Comparison of ENCODE assay signal across 29 mouse cellular contexts in genomic region chr17:35303756-35304350, GRCm38 (mm10). TPM values are rescaled to one million over a fixed set of nuclear protein-coding genes. Genes with fewer than 3 reads are reported as not detected.
DNase-seq lines count a peak whose midpoint lies in the region; ATAC-seq and TF ChIP-seq lines count a peak whose summit lies in the region.
"Had no signal": no experiment of that assay in that cellular context is flagged by ENCODE, and none has a peak within 500 bp of the region (broad histone marks: within the 10 kb centered on the region; RNA-seq: fewer than 3 reads in every experiment).

No protein-coding gene starts in this region.

- peak; percentile 65 for ATAC-seq in intestine, postnatal 0 days
- peak; percentile 25; the same call in 1 of the 2 replicates for ATAC-seq in liver, embryonic 15.5 days (ENCODE audit: insufficient read depth)
- ATAC-seq: CD4-positive, CD25-positive, alpha-beta regulatory T cell, adult 4 months; forebrain, embryonic 15.5 days; hindbrain, embryonic 16.5 days; midbrain, embryonic 16.5 days; Patski had no signal

- no peak overlapping the region for H3K9ac ChIP-seq in intestine, postnatal 0 days (ENCODE audit: low read depth, low read length)
- H3K9ac ChIP-seq in liver, embryonic 15.5 days: no peak overlapping the region
- H3K9ac ChIP-seq: embryonic facial prominence, embryonic 12.5 days; forebrain, embryonic 15.5 days; heart, embryonic 15.5 days had no signal

- no peak overlapping the region for H3K27ac ChIP-seq in heart, embryonic 10.5 days
- H3K27ac ChIP-seq in intestine, postnatal 0 days (ENCODE audit: low read depth, low read length): no peak overlapping the region
- H3K27ac ChIP-seq in liver, embryonic 15.5 days (replicated peaks): no peak overlapping the region
- H3K27ac ChIP-seq: embryonic facial prominence, embryonic 12.5 days; forebrain, embryonic 15.5 days; heart, embryonic 15.5 days; limb, embryonic 10.5 days had no signal

- no peak overlapping the region for H3K4me2 ChIP-seq in intestine, postnatal 0 days (replicated peaks; ENCODE audit: low read depth)
- no peak overlapping the region for H3K4me2 ChIP-seq in liver, embryonic 15.5 days
- H3K4me2 ChIP-seq: embryonic facial prominence, embryonic 12.5 days; forebrain, embryonic 15.5 days; heart, embryonic 15.5 days had no signal

- no peaks in the 10 kb centered on the region for H3K9me3 ChIP-seq in heart, embryonic 10.5 days
- H3K9me3 ChIP-seq in intestine, postnatal 0 days (ENCODE audit: control insufficient read depth): no peaks in the 10 kb centered on the region
- H3K9me3 ChIP-seq in liver, embryonic 15.5 days (replicated peaks): no peaks in the 10 kb centered on the region
- H3K9me3 ChIP-seq: forebrain, embryonic 15.5 days; heart, embryonic 15.5 days; limb, embryonic 10.5 days had no signal

- peaks cover 29% of the 10 kb centered on the region for H3K27me3 ChIP-seq in heart, embryonic 10.5 days (ENCODE audit: insufficient read depth, poor library complexity, severe bottlenecking)
- H3K27me3 ChIP-seq in intestine, postnatal 0 days (replicated peaks; ENCODE audit: control insufficient read depth, insufficient read depth, low read length): no peaks in the 10 kb centered on the region
- 0 out of 2 replicates have a peak, but pooled peaks cover 6% of the 10 kb centered on the region for H3K27me3 ChIP-seq in liver, embryonic 15.5 days
- H3K27me3 ChIP-seq: embryonic facial prominence, embryonic 12.5 days had no signal

- TF ChIP-seq CTCF in intestine, postnatal 0 days (IDR thresholded peaks at IDR 0.05; ENCODE audit: low read depth): peak; percentile 35; the same call in 1 of the 2 replicates

- peak; percentile 72 for DNase-seq in heart, embryonic 10.5 days (ENCODE audit: low spot score)
- DNase-seq in heart, adult 18-20 months: no peak
- DNase-seq in adrenal gland, adult 2 months: peak; percentile 86
- no peak for DNase-seq in urinary bladder, postnatal 36 days (ENCODE audit: low spot score in 2 of 2)
- DNase-seq in gastrocnemius, adult 8-10 months (ENCODE audit: low spot score in 2 of 2): no peak
- DNase-seq in spleen, adult 18-20 months: no peak
- DNase-seq: cerebellum, adult 9-11 months; gastrocnemius, postnatal 36 days; heart, postnatal 4 days; kidney, adult 8-10 months; layer of hippocampus, adult 9-11 months; lung, adult 2 months; right cerebral cortex, adult 18-20 months; thymus, adult 18-20 months had no signal

- WGBS in heart, embryonic 10.5 days: 81% methylated on average over 10 of the region's 10 CpGs
- WGBS in intestine, postnatal 0 days: 83% methylated on average over 10 of the region's 10 CpGs
- WGBS in liver, embryonic 15.5 days (ENCODE audit: insufficient replicate concordance): 55% methylated on average over 10 of the region's 10 CpGs

- no peak overlapping the region for H3K4me3 ChIP-seq in heart, embryonic 10.5 days
- H3K4me3 ChIP-seq in intestine, postnatal 0 days (ENCODE audit: low read depth, low read length): no peak overlapping the region
- no peak overlapping the region for H3K4me3 ChIP-seq in liver, embryonic 15.5 days (replicated peaks)
- H3K4me3 ChIP-seq: embryonic facial prominence, embryonic 12.5 days; erythroblast, embryonic 14.5 days; forebrain, embryonic 15.5 days; heart, embryonic 15.5 days; limb, embryonic 10.5 days had no signal

- H3K36me3 ChIP-seq in heart, embryonic 10.5 days: no peaks in the 10 kb centered on the region
- no peaks in the 10 kb centered on the region for H3K36me3 ChIP-seq in intestine, postnatal 0 days (ENCODE audit: control insufficient read depth, insufficient read depth)
- no peaks in the 10 kb centered on the region for H3K36me3 ChIP-seq in liver, embryonic 15.5 days (replicated peaks)
- H3K36me3 ChIP-seq: embryonic facial prominence, embryonic 12.5 days; forebrain, embryonic 15.5 days; heart, embryonic 15.5 days; limb, embryonic 10.5 days had no signal

- 0 out of 2 replicates have a peak, but pooled peaks cover 5% of the 10 kb centered on the region for H3K4me1 ChIP-seq in heart, embryonic 10.5 days
- H3K4me1 ChIP-seq in intestine, postnatal 0 days (replicated peaks; ENCODE audit: control insufficient read depth, insufficient read depth, low read length): no peaks in the 10 kb centered on the region
- no peaks in the 10 kb centered on the region for H3K4me1 ChIP-seq in liver, embryonic 15.5 days (replicated peaks)
- H3K4me1 ChIP-seq: embryonic facial prominence, embryonic 12.5 days; forebrain, embryonic 15.5 days; heart, embryonic 15.5 days; limb, embryonic 10.5 days had no signal

RNA-seq across cellular contexts. Expression of gene H2-Q1, which starts 16.4 kb away (rescaled TPM):
- polyA plus RNA-seq in heart, embryonic 10.5 days (2016; fragmentation: Nextera tagmentation; extraction: Ambion mirVana): 0.80 and 1.2 TPM in 2 replicates
- 1 to 10 TPM; 2.6 to 3.9 TPM for total RNA-seq in heart, adult 18-20 months (2021)
- total RNA-seq in adrenal gland, adult 2 months (2021): 1 to 10 TPM in 1 of 2 experiments, under 1 TPM in 1; 0.98 to 3.6 TPM
- 0.04 TPM in 1 of 2 replicates, not detected in the other for polyA plus RNA-seq in adrenal gland, adult 2 months (2012; rRNA removed)
- polyA plus RNA-seq in intestine, postnatal 0 days (2015; fragmentation: Nextera tagmentation; extraction: Ambion mirVana): 56.2 and 60.6 TPM in 2 replicates
- polyA plus RNA-seq in liver, embryonic 15.5 days (2015; fragmentation: Nextera tagmentation; extraction: Ambion mirVana): 0.58 and 0.70 TPM in 2 replicates
- under 1 TPM in 3 of 4 experiments, not detected in 1; 0.17 to 0.65 (median 0.21) TPM for total RNA-seq in gastrocnemius, adult 8-10 months (2022)
- total RNA-seq: ES-E14; megakaryocyte-erythroid progenitor cell, adult 5-6 weeks had no signal
- polyA plus RNA-seq: embryonic facial prominence, embryonic 12.5 days; erythroblast, embryonic 14.5 days; limb, embryonic 10.5 days; spleen, adult 2 months had no signal

RNA-seq across cellular contexts. Expression of gene H2-Q2, which starts 38.2 kb away (rescaled TPM):
- polyA plus RNA-seq in heart, embryonic 10.5 days (2016; fragmentation: Nextera tagmentation; extraction: Ambion mirVana): 11.2 and 15.9 TPM in 2 replicates
- total RNA-seq in heart, adult 18-20 months (2021): 1 to 10 TPM; 1.7 TPM
- 1 to 10 TPM in 1 of 2 experiments, under 1 TPM in 1; 0.61 to 2.5 TPM for total RNA-seq in adrenal gland, adult 2 months (2021)
- 0.27 TPM in 1 of 2 replicates, not detected in the other for polyA plus RNA-seq in adrenal gland, adult 2 months (2012; rRNA removed)
- 693 and 712 TPM in 2 replicates for polyA plus RNA-seq in intestine, postnatal 0 days (2015; fragmentation: Nextera tagmentation; extraction: Ambion mirVana)
- 0.94 and 1.4 TPM in 2 replicates for polyA plus RNA-seq in liver, embryonic 15.5 days (2015; fragmentation: Nextera tagmentation; extraction: Ambion mirVana)
- under 1 TPM; 0.38 to 0.90 (median 0.45) TPM for total RNA-seq in gastrocnemius, adult 8-10 months (2022)
- total RNA-seq: megakaryocyte-erythroid progenitor cell, adult 5-6 weeks; neutrophil, adult 5-6 weeks had no signal
- polyA plus RNA-seq: erythroblast, embryonic 14.5 days; Patski had no signal

RNA-seq across cellular contexts. Expression of gene H2-D1, which starts 41.3 kb away (rescaled TPM):
- 22.5 and 25.0 TPM in 2 replicates for polyA plus RNA-seq in heart, embryonic 10.5 days (2016; fragmentation: Nextera tagmentation; extraction: Ambion mirVana)
- total RNA-seq in heart, adult 18-20 months (2021): 100 to 1,000 TPM; 164 to 263 TPM
- total RNA-seq in adrenal gland, adult 2 months (2021): 100 to 1,000 TPM; 172 to 281 TPM
- 473 and 543 TPM in 2 replicates for polyA plus RNA-seq in adrenal gland, adult 2 months (2012; rRNA removed)
- 672 and 681 TPM in 2 replicates for polyA plus RNA-seq in intestine, postnatal 0 days (2015; fragmentation: Nextera tagmentation; extraction: Ambion mirVana)
- 99.7 and 119 TPM in 2 replicates for polyA plus RNA-seq in liver, embryonic 15.5 days (2015; fragmentation: Nextera tagmentation; extraction: Ambion mirVana)
- total RNA-seq in gastrocnemius, adult 8-10 months (2022): 10 to 100 TPM; 31.3 to 52.9 (median 41.7) TPM

Comparison
In these comparisons a context has a peak if more than half of its experiments do, and no peak if none do; other contexts are left out.
1. DNase-seq: peak in heart, embryonic 10.5 days (single experiment) and adrenal gland, adult 2 months (single experiment); none in heart, adult 18-20 months (0 of 2), urinary bladder, postnatal 36 days (0 of 2), gastrocnemius, adult 8-10 months (0 of 2) and spleen, adult 18-20 months (0 of 2).
2. RNA of gene H2-Q1, which starts 16.4 kb away (polyA plus RNA-seq): 56.2 to 60.6 TPM in intestine, postnatal 0 days; 0.80 to 1.2 TPM in heart, embryonic 10.5 days, 0.58 to 0.70 TPM in liver, embryonic 15.5 days and 0.04 TPM in adrenal gland, adult 2 months; every median in the first group is over 10 times any median in the second.
3. RNA of gene H2-Q2, which starts 38.2 kb away (polyA plus RNA-seq): 693 to 712 TPM in intestine, postnatal 0 days; 11.2 to 15.9 TPM in heart, embryonic 10.5 days, 0.94 to 1.4 TPM in liver, embryonic 15.5 days and 0.27 TPM in adrenal gland, adult 2 months; every median in the first group is over 10 times any median in the second.